Mouse (Mus musculus): ENCODE measurements around the gene Hsd17b13. TPM values are rescaled to one million over a fixed set of nuclear protein-coding genes. Genes with fewer than 3 reads are reported as not detected.

The Hsd17b13 gene
- polyA plus RNA-seq, 1 experiment from 2014 or later = not detected

DNA sequence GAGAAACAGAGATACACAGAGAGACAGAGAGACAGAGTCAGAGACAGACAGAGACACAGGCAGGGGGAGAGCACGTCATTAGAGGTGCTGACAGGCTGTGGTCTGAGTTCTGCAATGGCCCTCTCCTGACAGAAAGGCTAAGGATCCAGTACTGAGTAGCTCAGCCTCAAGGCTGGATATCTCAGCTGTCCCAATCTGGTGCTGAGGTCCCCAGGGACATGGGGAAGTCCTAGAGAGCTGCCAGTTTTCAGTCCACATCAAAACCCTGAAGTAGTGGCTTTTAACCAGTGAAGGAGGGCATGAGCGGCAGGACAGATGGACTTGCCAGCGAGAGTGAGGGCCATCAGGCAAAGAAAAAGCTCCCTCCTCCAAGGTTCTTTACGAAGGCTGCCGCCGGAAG is 54.1 kb downstream of the Hsd17b13 start:
- ATAC-seq (ENCODE audit: low read depth) = no peak
- H3K4me2 ChIP-seq (ENCODE audit: low read depth, low read length) = no peak overlapping the region
- H3K36me3 ChIP-seq (ENCODE audit: control insufficient read depth, insufficient read depth, low read length) = no peaks in the 10 kb centered on the region
- H3K9ac ChIP-seq (replicated peaks; ENCODE audit: low read depth, low read length) = no peak overlapping the region
- no peak overlapping the region for H3K4me3 ChIP-seq (ENCODE audit: low read depth, low read length)
- H3K4me1 ChIP-seq (ENCODE audit: control insufficient read depth, insufficient read depth, low read length) = no peaks in the 10 kb centered on the region
- H3K9me3 ChIP-seq (ENCODE audit: control insufficient read depth, low read length) = no peaks in the 10 kb centered on the region
- no peak overlapping the region for H3K27ac ChIP-seq (ENCODE audit: low read depth, low read length)
- 81% methylated on average over 6 of the region's 6 CpGs for WGBS
- no peaks in the 10 kb centered on the region for H3K27me3 ChIP-seq (ENCODE audit: control insufficient read depth, insufficient read depth, low read length)

- 75% methylated on average over 5 of the region's 5 CpGs for WGBS
- Histone ChIP-seq H3K4me1 (ENCODE audit: control insufficient read depth, insufficient read depth, low read length) (no peaks in the 10 kb centered on the region), H3K36me3 (ENCODE audit: control insufficient read depth, insufficient read depth, low read length) (no peaks in the 10 kb centered on the region), H3K9me3 (ENCODE audit: control insufficient read depth, low read length) (no peaks in the 10 kb centered on the region), H3K27me3 (ENCODE audit: control insufficient read depth, insufficient read depth, low read length) (no peaks in the 10 kb centered on the region), H3K4me2 (ENCODE audit: low read depth, low read length) (no peak overlapping the region), H3K9ac (replicated peaks; ENCODE audit: low read depth, low read length) (no peak overlapping the region), H3K27ac (ENCODE audit: low read depth, low read length) (no peak overlapping the region), H3K4me3 (ENCODE audit: low read depth, low read length) (no peak overlapping the region)
- no peak for ATAC-seq (ENCODE audit: low read depth)
These were observed 54.8 kb downstream of the Hsd17b13 start for GRCm38 (mm10) chr5:103922436-103922835.

DNA sequence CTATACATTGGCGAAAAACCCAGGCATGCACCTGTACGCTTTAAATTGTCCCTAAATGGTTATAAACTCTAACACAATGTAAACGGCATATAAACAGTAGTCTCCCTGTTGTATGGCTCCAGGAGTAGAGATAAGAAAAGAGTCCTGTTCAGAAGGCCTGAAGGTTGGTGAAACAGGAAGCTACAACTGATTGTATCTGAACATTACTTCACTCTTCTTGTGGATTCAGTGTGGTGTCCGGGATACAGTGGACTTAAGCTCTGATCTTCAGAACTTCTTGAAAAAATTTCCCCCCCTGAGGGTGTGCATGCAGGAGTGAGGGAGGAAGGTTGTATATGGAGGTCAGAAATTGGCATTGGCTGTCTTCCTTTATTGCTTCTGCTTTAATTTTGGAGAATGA is 57.7 kb downstream of the Hsd17b13 start:
- ATAC-seq (ENCODE audit: low read depth) = no peak
- H3K27me3 ChIP-seq (ENCODE audit: control insufficient read depth, insufficient read depth, low read length) = no peaks in the 10 kb centered on the region

GRCm38 (mm10) chr5:103918233-103918632 is 59.0 kb downstream of the Hsd17b13 start:
- no peak overlapping the region for H3K4me3 ChIP-seq (ENCODE audit: low read depth, low read length)
- WGBS = 76% methylated on average over 3 of the region's 3 CpGs
- no peaks in the 10 kb centered on the region for H3K36me3 ChIP-seq (ENCODE audit: control insufficient read depth, insufficient read depth, low read length)
- H3K9me3 ChIP-seq (ENCODE audit: control insufficient read depth, low read length) = no peaks in the 10 kb centered on the region
- ATAC-seq (ENCODE audit: low read depth) = no peak
- no peaks in the 10 kb centered on the region for H3K4me1 ChIP-seq (ENCODE audit: control insufficient read depth, insufficient read depth, low read length)
- no peak overlapping the region for H3K4me2 ChIP-seq (ENCODE audit: low read depth, low read length)
- no peaks in the 10 kb centered on the region for H3K27me3 ChIP-seq (ENCODE audit: control insufficient read depth, insufficient read depth, low read length)
- H3K9ac ChIP-seq (replicated peaks; ENCODE audit: low read depth, low read length) = no peak overlapping the region
- no peak overlapping the region for H3K27ac ChIP-seq (ENCODE audit: low read depth, low read length)

More for the DNA sequence above, 57.7 kb downstream of the Hsd17b13 start:
- Histone ChIP-seq H3K4me3 (ENCODE audit: low read depth, low read length) (no peak overlapping the region), H3K9ac (replicated peaks; ENCODE audit: low read depth, low read length) (no peak overlapping the region), H3K9me3 (ENCODE audit: control insufficient read depth, low read length) (no peaks in the 10 kb centered on the region), H3K27ac (ENCODE audit: low read depth, low read length) (no peak overlapping the region), H3K4me2 (ENCODE audit: low read depth, low read length) (no peak overlapping the region), H3K36me3 (ENCODE audit: control insufficient read depth, insufficient read depth, low read length) (no peaks in the 10 kb centered on the region), H3K4me1 (ENCODE audit: control insufficient read depth, insufficient read depth, low read length) (no peaks in the 10 kb centered on the region)
- 88% methylated on average over 4 of the region's 4 CpGs for WGBS

DNA sequence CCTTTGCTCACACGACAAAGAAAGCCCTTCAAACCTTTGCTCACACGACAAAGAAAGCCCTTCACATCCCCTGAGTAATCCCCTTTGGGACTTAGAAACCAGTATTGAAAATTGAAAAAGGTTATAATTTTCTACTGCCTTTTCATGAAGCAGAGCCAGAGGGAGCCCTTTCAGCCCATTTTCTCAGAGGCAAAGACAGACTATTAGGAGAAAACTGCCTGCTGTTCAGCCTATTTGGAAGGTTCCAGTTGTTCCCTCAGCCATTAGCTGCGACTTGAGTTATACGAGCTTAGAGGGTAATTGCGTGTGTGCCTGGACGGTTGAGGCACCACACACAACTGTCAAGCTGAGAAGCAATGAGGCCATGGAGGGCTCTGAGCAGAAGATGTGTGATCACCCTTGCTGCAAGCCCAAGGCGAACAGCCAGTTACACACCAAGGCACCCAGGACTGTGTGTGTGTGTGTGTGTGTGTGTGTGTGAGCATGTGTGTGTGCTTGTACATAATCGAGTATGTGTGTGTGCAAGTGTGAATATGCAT is 59.8 kb downstream of the Hsd17b13 start:
- 47% methylated on average over 8 of the region's 8 CpGs for WGBS
- H3K4me1 ChIP-seq (ENCODE audit: control insufficient read depth, insufficient read depth, low read length) = no peaks in the 10 kb centered on the region
- H3K27me3 ChIP-seq (ENCODE audit: control insufficient read depth, insufficient read depth, low read length) = no peaks in the 10 kb centered on the region
- H3K36me3 ChIP-seq (ENCODE audit: control insufficient read depth, insufficient read depth, low read length) = no peaks in the 10 kb centered on the region
- H3K27ac ChIP-seq (ENCODE audit: low read depth, low read length) = no peak overlapping the region
- no peak for ATAC-seq (ENCODE audit: low read depth)
- no peak overlapping the region for H3K4me2 ChIP-seq (ENCODE audit: low read depth, low read length)
- no peak overlapping the region for H3K4me3 ChIP-seq (ENCODE audit: low read depth, low read length)
- no peaks in the 10 kb centered on the region for H3K9me3 ChIP-seq (ENCODE audit: control insufficient read depth, low read length)
- H3K9ac ChIP-seq (replicated peaks; ENCODE audit: low read depth, low read length) = no peak overlapping the region

GRCm38 (mm10) chr5:103916595-103917356 is 60.4 kb downstream of the Hsd17b13 start:
- Histone ChIP-seq H3K27ac (ENCODE audit: low read depth, low read length) (no peak overlapping the region), H3K36me3 (ENCODE audit: control insufficient read depth, insufficient read depth, low read length) (no peaks in the 10 kb centered on the region), H3K9ac (replicated peaks; ENCODE audit: low read depth, low read length) (no peak overlapping the region), H3K4me1 (ENCODE audit: control insufficient read depth, insufficient read depth, low read length) (no peaks in the 10 kb centered on the region), H3K9me3 (ENCODE audit: control insufficient read depth, low read length) (no peaks in the 10 kb centered on the region), H3K27me3 (ENCODE audit: control insufficient read depth, insufficient read depth, low read length) (no peaks in the 10 kb centered on the region), H3K4me2 (ENCODE audit: low read depth, low read length) (no peak overlapping the region), H3K4me3 (ENCODE audit: low read depth, low read length) (no peak overlapping the region)
- WGBS = 72% methylated on average over 12 of the region's 12 CpGs
- no peak for ATAC-seq (ENCODE audit: low read depth)

DNA sequence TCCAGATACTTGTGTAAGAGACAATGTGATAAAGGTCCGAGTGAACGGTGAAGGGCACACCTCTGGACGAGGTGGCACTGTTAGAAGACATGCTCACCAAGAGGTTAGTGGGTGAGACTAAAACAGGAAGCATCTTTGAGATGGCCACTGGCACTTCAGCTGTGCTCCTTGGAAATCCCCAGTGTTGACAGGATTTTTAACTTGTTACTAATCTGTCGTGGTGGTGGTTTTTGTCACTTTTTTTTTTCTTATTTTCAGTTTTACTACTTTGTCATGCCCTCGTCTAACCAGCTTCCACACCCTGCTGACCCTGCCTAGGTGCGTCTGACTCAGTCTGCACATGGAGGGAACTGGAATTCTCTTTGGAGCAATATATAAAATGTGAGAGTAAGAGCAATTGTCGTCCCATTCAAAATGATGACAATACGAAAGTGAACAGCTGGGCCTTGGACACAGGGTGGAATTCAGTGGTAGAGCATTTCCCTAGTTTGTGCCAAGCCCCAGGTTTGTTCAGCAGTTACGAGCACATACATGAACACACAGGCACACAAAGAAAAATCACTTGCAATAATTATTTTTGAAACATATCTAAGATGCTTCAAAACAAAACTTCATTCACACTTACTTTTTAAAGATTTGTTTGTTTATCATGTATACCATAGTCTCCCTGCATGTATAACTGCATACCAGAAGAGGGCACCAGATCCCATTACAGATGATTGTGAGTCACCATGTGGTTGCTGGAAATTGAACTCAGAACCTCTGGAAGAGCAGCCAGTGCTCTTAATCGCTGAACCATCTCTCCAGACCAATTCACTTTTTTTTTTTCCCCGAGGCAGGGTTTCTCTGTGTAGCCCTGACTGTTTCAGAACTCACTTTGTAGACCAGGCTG is 62.6 kb downstream of the Hsd17b13 start:
- Histone ChIP-seq H3K36me3 (ENCODE audit: control insufficient read depth, insufficient read depth, low read length) (no peaks in the 10 kb centered on the region), H3K4me3 (ENCODE audit: low read depth, low read length) (no peak overlapping the region), H3K9ac (replicated peaks; ENCODE audit: low read depth, low read length) (no peak overlapping the region), H3K4me1 (ENCODE audit: control insufficient read depth, insufficient read depth, low read length) (peaks cover 2% of the 10 kb centered on the region; the same call in 1 of the 2 replicates), H3K27ac (ENCODE audit: low read depth, low read length) (no peak overlapping the region), H3K9me3 (ENCODE audit: control insufficient read depth, low read length) (no peaks in the 10 kb centered on the region), H3K4me2 (ENCODE audit: low read depth, low read length) (no peak overlapping the region), H3K27me3 (ENCODE audit: control insufficient read depth, insufficient read depth, low read length) (no peaks in the 10 kb centered on the region; the same call in 1 of the 2 replicates)
- WGBS = 73% methylated on average over 11 of the region's 11 CpGs
- no peak for ATAC-seq (ENCODE audit: low read depth)

- Histone ChIP-seq H3K4me2 (ENCODE audit: low read depth, low read length) (no peak overlapping the region), H3K27me3 (ENCODE audit: control insufficient read depth, insufficient read depth, low read length) (no peaks in the 10 kb centered on the region; the same call in 1 of the 2 replicates), H3K9ac (replicated peaks; ENCODE audit: low read depth, low read length) (no peak overlapping the region), H3K9me3 (ENCODE audit: control insufficient read depth, low read length) (no peaks in the 10 kb centered on the region), H3K4me3 (ENCODE audit: low read depth, low read length) (no peak overlapping the region), H3K4me1 (ENCODE audit: control insufficient read depth, insufficient read depth, low read length) (peaks cover 2% of the 10 kb centered on the region; the same call in 1 of the 2 replicates), H3K36me3 (ENCODE audit: control insufficient read depth, insufficient read depth, low read length) (no peaks in the 10 kb centered on the region), H3K27ac (ENCODE audit: low read depth, low read length) (no peak overlapping the region)
- 69% methylated on average over 4 of the region's 4 CpGs for WGBS
- ATAC-seq (ENCODE audit: low read depth) = no peak
These were observed 64.1 kb downstream of the Hsd17b13 start for GRCm38 (mm10) chr5:103913150-103913549.
